Mouse (Mus musculus): ENCODE data around the gene Ccpg1. TPM values are rescaled to one million over a fixed set of nuclear protein-coding genes. Genes with fewer than 3 reads are reported as not detected.

The Ccpg1 gene
- polyA plus RNA-seq, 1 experiment from 2014 or later: 11.8 TPM

DNA sequence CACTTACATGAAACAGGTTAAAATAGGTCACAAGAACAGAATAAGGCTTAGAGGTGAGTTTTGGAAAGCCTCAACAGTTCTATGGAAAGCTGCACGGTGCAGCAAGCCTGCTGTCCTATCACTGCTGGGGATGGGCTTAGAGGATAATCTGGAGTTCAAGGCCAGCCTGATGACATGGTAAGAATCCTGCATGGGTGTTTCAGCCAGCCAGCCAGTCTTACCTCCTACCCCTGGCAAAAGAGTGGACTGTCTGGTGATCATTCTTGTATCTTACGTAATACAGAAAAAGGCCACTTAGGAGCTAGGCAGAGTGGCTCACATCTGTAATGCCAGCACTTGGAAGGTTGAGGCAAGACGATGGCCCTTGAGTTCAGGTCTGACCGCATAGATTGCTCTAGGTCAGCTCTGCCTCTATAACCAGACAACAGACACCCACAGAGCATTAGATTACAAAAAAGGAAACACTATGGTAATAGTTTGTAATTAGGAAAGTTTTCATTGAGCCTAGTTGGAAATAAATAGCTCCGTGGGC lies 35.4 kb downstream of the Ccpg1 start:
- H3K4me3 ChIP-seq (replicated peaks): no peak overlapping the region
- H3K27me3 ChIP-seq: no peaks in the 10 kb centered on the region
- ATAC-seq (ENCODE audit: insufficient read depth): no peak
- H3K4me1 ChIP-seq (replicated peaks): no peaks in the 10 kb centered on the region
- no peak overlapping the region for H3K9ac ChIP-seq
- H3K36me3 ChIP-seq (replicated peaks): peaks cover 30% of the 10 kb centered on the region
- H3K9me3 ChIP-seq (replicated peaks): no peaks in the 10 kb centered on the region
- H3K4me2 ChIP-seq: no peak overlapping the region
- 76% methylated on average over 5 of the region's 5 CpGs for WGBS (ENCODE audit: insufficient replicate concordance)
- no peak overlapping the region for H3K27ac ChIP-seq (replicated peaks)

DNA sequence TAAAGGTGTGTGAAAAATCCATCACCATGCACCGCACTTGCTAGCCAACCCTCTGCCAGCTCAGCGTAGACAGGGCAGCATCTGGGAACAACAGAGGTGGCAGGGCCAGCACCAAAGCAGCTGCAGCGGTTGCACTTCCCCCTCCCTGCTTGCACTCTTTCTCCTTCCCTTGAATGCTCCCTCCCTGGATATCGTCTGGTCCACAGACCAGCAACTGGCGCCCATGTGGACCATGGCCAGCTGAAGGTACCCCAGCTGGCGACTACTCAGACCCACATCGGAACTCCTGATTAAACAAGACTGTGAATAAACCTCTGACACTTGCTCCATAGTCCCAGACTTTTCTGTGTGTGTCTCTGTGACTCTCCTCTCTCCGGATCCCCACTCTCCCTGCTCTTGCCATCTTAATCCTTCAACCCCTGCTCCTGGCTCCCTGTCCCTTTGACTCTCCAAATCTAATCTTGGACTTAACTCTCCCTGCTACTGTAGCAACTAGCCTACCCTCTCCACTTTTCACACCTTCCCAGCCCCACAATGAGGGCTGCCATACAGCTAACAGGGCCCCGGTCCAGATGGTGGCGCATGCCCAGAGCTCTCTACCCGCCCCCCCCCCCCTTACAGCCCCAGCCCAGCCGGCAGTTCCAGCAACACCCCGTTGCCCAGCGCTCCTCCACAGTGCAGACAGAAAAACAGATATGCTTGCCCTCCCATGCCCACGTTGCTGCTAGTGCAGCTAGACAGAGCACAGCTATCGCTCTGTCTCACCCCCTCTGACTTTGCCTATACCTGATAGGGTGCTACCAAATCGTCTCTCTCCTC lies 40.8 kb downstream of the Ccpg1 start:
- ATAC-seq (ENCODE audit: insufficient read depth): no peak
- no peaks in the 10 kb centered on the region for H3K9me3 ChIP-seq (replicated peaks)
- H3K4me1 ChIP-seq (replicated peaks): no peaks in the 10 kb centered on the region
- no peaks in the 10 kb centered on the region for H3K27me3 ChIP-seq
- no peak overlapping the region for H3K27ac ChIP-seq (replicated peaks)
- peaks cover under 1% of the 10 kb centered on the region for H3K36me3 ChIP-seq (replicated peaks)
- 56% methylated on average over 17 of the region's 17 CpGs for WGBS (ENCODE audit: insufficient replicate concordance)
- no peak overlapping the region for H3K4me3 ChIP-seq (replicated peaks)
- no peak overlapping the region for H3K4me2 ChIP-seq
- H3K9ac ChIP-seq: no peak overlapping the region

DNA sequence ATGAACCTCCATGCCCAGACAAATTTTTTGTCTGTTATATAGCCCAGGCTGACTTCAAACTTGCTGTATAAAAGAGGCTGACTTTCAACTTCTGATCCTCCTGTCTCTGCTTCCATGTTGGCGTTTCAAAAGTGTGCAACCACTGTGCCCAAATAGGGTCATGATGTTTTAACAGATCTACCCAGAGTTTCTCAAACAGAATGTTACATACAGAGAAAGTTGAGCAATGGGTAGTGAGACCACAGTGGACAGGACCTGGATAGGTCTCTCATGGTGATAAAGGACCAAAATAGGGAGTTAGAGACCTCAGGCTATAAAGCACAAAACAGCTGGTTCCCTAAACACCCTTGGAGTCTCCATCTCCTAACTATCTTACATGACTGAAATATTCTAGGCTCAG lies 45.2 kb downstream of the Ccpg1 start:
- H3K27ac ChIP-seq (replicated peaks): no peak overlapping the region
- peaks cover 22% of the 10 kb centered on the region for H3K36me3 ChIP-seq (replicated peaks)
- no peak overlapping the region for H3K9ac ChIP-seq
- no peaks in the 10 kb centered on the region for H3K9me3 ChIP-seq (replicated peaks)
- WGBS (ENCODE audit: insufficient replicate concordance): 70% methylated on average over 1 of the region's 1 CpGs
- no peak overlapping the region for H3K4me3 ChIP-seq (replicated peaks)
- no peaks in the 10 kb centered on the region for H3K4me1 ChIP-seq (replicated peaks)
- H3K27me3 ChIP-seq: no peaks in the 10 kb centered on the region
- ATAC-seq (ENCODE audit: insufficient read depth): no peak
- H3K4me2 ChIP-seq: no peak overlapping the region

DNA sequence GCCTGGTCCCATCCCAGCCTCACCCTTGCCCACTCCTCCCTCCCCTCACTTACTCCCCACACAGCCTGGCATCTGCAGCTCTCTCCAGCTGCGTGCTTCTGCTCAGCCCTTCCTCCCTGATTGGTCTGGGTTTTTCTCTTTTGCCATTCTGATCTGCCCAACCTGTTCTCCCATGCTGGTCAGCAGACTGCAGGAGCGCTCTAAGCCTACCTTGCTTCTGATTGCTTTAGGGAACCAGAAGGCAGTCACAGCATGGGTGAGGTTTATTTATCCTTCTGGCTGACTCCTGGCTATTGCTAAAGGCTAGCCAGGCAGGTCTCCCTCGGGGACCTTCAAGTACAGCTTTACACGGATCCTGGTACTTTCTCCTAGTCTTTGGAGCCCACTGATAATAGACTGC lies 46.2 kb downstream of the Ccpg1 start:
- no peaks in the 10 kb centered on the region for H3K4me1 ChIP-seq (replicated peaks)
- H3K9ac ChIP-seq: no peak overlapping the region
- H3K4me3 ChIP-seq (replicated peaks): no peak overlapping the region
- H3K27me3 ChIP-seq: no peaks in the 10 kb centered on the region
- H3K27ac ChIP-seq (replicated peaks): no peak overlapping the region
- no peaks in the 10 kb centered on the region for H3K9me3 ChIP-seq (replicated peaks)
- no peak for ATAC-seq (ENCODE audit: insufficient read depth)
- no peak overlapping the region for H3K4me2 ChIP-seq
- peaks cover 25% of the 10 kb centered on the region for H3K36me3 ChIP-seq (replicated peaks)
- 62% methylated on average over 4 of the region's 4 CpGs for WGBS (ENCODE audit: insufficient replicate concordance)

DNA sequence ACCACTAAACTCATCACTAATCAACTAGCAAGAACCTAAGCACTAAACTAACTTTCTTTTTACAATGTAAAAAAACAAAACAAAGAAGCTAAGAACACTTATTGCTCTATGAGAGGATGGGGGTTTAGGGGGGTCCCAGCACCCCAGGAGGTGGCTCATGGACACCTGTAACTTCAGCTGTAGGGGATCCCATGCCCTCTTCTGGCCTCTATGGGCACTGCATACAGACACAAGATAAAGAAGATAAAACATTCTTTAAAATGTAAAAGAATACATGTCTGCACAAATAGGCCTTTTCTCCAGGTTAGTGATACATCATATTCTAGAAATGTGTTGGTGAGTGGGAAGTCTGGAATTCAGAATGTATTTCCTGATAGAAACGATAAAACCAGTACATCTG lies 48.2 kb downstream of the Ccpg1 start:
- no peak for ATAC-seq (ENCODE audit: insufficient read depth)
- Histone ChIP-seq H3K9me3 (replicated peaks) (no peaks in the 10 kb centered on the region), H3K27me3 (no peaks in the 10 kb centered on the region), H3K4me1 (replicated peaks) (no peaks in the 10 kb centered on the region), H3K4me2 (no peak overlapping the region), H3K27ac (replicated peaks) (no peak overlapping the region), H3K9ac (no peak overlapping the region), H3K4me3 (replicated peaks) (no peak overlapping the region), H3K36me3 (replicated peaks) (peaks cover 25% of the 10 kb centered on the region)
- WGBS (ENCODE audit: insufficient replicate concordance): 81% methylated on average over 1 of the region's 1 CpGs

DNA sequence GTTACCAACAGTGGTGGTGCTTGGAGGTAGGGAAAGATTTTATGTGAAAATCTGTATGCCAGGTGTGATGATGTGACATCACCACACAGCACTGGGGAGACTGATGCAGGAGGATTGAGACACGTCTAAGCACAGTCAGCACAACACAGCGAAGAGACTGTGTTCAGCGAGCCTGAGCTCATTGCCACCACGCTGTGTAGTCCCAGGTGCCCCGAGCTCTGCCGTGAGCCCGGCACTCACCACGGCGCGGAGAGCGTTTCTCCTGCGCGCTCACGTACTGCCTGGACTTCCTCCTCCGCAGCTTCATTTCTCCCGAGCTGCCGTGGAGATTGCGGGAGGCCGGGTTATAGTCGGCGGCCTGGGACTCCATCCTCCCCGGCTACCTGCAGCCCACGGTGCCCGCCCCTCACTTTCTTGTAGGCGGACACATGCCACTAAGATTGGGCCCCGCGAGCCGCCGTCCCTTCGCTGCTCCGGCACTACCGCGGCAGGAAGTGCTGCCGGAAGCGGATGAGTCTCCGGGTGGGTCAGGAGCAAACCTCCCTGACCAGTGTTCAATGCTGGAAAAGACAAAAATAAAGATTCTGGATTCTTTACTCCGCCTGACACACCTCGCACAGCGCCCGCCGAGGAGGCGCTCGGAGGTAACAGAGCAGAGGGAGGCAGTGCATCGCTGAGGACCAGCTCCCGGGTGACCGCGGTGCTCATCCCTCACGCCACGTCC lies 54.2 kb downstream of the Ccpg1 start:
- Histone ChIP-seq H3K4me2 (peak overlapping the region; percentile 83), H3K36me3 (replicated peaks) (0 out of 2 replicates have a peak, but pooled peaks cover 4% of the 10 kb centered on the region), H3K9ac (peak overlapping the region; percentile 77), H3K27ac (replicated peaks) (peak overlapping the region; percentile 69), H3K4me1 (replicated peaks) (peaks cover 28% of the 10 kb centered on the region), H3K4me3 (replicated peaks) (peak overlapping the region; percentile 82), H3K9me3 (replicated peaks) (no peaks in the 10 kb centered on the region), H3K27me3 (no peaks in the 10 kb centered on the region)
- peak; percentile 84 for ATAC-seq (ENCODE audit: insufficient read depth)
- under 1% methylated on average over 49 of the region's 49 CpGs for WGBS (ENCODE audit: insufficient replicate concordance)

DNA sequence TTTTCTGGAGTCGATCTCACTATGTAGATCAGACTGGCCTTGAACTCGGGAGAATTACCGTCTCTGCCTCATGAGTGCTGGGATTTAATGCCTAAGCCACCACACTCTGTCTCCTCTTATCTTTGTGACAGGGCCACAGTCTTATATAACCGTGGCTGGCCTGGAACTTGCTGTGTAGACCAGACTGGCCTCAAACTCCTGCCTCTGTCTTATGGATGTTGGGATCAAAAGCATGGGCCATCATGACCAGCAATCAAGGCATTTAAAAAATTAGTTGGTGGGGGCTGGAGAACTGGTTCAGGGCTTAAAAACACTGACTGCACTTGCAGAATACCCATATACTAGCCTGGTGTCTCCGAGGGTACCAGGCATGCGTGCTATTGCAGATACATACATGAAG lies 54.9 kb downstream of the Ccpg1 start, which contains the start of gene Pigb:
TSS of gene Pigb (minus strand) at position 299 of the 400 bp plus-strand sequence.
- 0 out of 2 replicates have a peak, but pooled peaks cover 4% of the 10 kb centered on the region for H3K36me3 ChIP-seq (replicated peaks)
- H3K4me3 ChIP-seq (replicated peaks): peak within 1 kb of the TSS; percentile 82
- 24% methylated on average over 6 of the region's 6 CpGs for WGBS (ENCODE audit: insufficient replicate concordance)
- no peak for ATAC-seq (ENCODE audit: insufficient read depth)
- no peaks in the 10 kb centered on the region for H3K9me3 ChIP-seq (replicated peaks)
- H3K9ac ChIP-seq: peak within 1 kb of the TSS; percentile 77
- H3K4me1 ChIP-seq (replicated peaks): peaks cover 35% of the 10 kb centered on the region
- H3K27ac ChIP-seq (replicated peaks): peak within 1 kb of the TSS; percentile 69
- H3K27me3 ChIP-seq: no peaks in the 10 kb centered on the region
- H3K4me2 ChIP-seq: peak within 1 kb of the TSS; percentile 83

DNA sequence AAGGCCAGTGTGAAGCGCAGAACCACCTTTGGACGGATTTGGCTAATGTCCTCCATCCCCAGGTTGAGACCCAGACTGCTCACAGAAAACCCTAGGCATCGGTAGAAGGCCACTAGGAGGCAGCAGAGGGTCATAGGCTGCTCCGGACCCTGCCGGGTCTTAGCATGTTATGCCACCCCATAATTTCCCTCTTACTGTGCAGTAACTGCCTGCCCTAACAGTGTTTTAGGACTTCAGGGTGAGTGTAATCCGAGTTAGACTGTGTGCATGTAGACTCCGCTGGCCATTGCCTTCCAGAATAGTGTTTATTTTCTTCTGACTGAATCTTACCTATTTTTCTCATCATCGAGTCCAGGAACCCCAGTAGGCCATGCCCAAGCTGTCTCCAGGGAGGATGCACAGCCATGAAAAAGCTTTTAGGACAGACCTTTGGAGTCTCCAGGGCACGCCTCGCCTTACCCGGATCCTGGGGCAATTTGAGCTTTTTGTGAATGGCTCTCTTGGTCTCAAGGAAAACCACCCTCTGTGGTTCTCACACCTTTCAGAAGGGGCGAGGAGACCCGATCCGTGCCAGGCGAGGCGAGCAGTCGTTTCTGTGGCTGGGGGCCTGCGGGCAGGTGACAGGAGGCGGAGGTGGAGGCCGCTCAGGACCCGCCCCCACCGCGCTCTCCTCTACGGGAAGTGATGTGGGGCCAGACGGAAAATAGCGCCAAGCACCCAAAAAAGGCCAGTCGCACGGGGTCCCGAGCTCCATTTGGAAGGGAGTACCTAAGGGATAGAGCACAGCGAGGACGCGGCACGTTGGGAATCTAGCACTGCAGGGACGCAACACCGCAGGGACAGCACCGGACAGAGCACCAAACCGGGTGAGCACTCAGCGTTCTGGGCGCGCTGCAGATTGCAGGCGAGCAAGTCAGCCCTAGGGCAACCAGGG lies 59.2 kb downstream of the Ccpg1 start, which contains the start of gene Rab27a:
TSS of gene Rab27a (plus strand) at position 709 of the 934 bp plus-strand sequence.
- H3K27ac ChIP-seq (replicated peaks): peak within 1 kb of the TSS; percentile 45
- H3K4me1 ChIP-seq (replicated peaks): peaks cover 30% of the 10 kb centered on the region
- WGBS (ENCODE audit: insufficient replicate concordance): 2% methylated on average over 41 of the region's 41 CpGs
- H3K4me3 ChIP-seq (replicated peaks): peak within 1 kb of the TSS; percentile 60
- no peaks in the 10 kb centered on the region for H3K9me3 ChIP-seq (replicated peaks)
- no peaks in the 10 kb centered on the region for H3K27me3 ChIP-seq
- peak within 1 kb of the TSS; percentile 46 for H3K9ac ChIP-seq
- H3K4me2 ChIP-seq: peak within 1 kb of the TSS; percentile 86
- ATAC-seq (ENCODE audit: insufficient read depth): peak; percentile 61
- H3K36me3 ChIP-seq (replicated peaks): no peaks in the 10 kb centered on the region

DNA sequence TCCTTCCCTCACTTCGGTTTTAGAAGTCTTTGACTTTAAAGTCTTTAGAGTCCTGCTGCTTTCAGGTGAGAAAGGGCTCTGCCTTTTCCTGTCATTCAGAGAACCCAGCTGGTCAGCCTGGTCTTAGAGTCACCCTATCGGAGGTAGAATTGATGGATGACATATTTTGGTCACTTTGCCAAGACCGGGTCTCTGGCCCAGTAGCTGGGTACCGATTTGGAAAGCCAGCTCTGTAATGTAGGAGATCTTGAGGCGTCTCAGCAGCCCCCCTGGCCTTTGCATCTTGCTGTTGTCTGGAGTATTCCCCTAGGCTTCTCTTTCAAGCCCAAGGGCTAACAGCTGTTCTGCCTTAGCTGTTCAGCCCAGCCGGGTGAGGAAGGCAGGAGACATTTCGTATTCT lies 60.0 kb downstream of the Ccpg1 start:
- H3K9me3 ChIP-seq (replicated peaks): no peaks in the 10 kb centered on the region
- peaks cover 27% of the 10 kb centered on the region for H3K4me1 ChIP-seq (replicated peaks)
- WGBS (ENCODE audit: insufficient replicate concordance): 8% methylated on average over 7 of the region's 7 CpGs
- H3K27ac ChIP-seq (replicated peaks): peak overlapping the region; percentile 43
- ATAC-seq (ENCODE audit: insufficient read depth): no peak
- H3K9ac ChIP-seq: peak overlapping the region; percentile 46
- peak overlapping the region; percentile 60 for H3K4me3 ChIP-seq (replicated peaks)
- H3K27me3 ChIP-seq: no peaks in the 10 kb centered on the region
- peak overlapping the region; percentile 86 for H3K4me2 ChIP-seq
- H3K36me3 ChIP-seq (replicated peaks): no peaks in the 10 kb centered on the region

DNA sequence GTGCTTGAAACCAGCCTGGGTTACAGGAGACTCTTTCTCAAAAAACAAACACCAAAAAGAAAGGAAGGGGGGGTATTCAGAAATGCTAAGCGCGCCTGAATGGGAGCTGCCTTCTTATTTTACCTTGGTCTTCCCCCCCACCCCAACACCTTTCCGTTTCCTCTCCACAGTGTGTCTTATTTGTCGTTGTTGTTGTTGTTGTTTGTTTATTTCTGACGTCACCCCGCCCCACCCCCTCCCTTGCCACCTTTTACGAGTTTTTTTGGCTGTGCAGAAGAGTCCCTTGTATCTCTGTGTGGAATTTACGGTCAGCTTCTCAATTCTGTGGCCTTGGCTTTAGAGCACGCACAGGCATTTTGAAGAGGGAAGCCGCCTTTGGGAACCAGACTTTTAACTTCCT lies 60.5 kb downstream of the Ccpg1 start:
- peaks cover 25% of the 10 kb centered on the region for H3K4me1 ChIP-seq (replicated peaks)
- H3K27me3 ChIP-seq: no peaks in the 10 kb centered on the region
- no peaks in the 10 kb centered on the region for H3K9me3 ChIP-seq (replicated peaks)
- H3K36me3 ChIP-seq (replicated peaks): no peaks in the 10 kb centered on the region
- ATAC-seq (ENCODE audit: insufficient read depth): no peak
- WGBS (ENCODE audit: insufficient replicate concordance): 35% methylated on average over 10 of the region's 10 CpGs
- peak overlapping the region; percentile 6; the same call in 1 of the 2 replicates for H3K9ac ChIP-seq
- peak overlapping the region; percentile 60 for H3K4me3 ChIP-seq (replicated peaks)
- no peak overlapping the region for H3K27ac ChIP-seq (replicated peaks)
- H3K4me2 ChIP-seq: peak overlapping the region; percentile 86

All from liver, embryonic 15.5 days (tissue).